Mouse (Mus musculus): ENCODE measurements around the gene Actg1. TPM values are rescaled to one million over a fixed set of nuclear protein-coding genes. Genes with fewer than 3 reads are reported as not detected.
A peak's percentile ranks its signal among the peaks of the same experiment; 100 is the strongest.
"Not testable (repeated sequence)": the region's sequence is repeated elsewhere in the genome, so short reads cannot be mapped to it uniquely, and the experiment has no call there.

The Actg1 gene
- total RNA-seq, 1 experiment from 2014 or later, result 814 TPM

- ATAC-seq (replicated peaks in 1 of 2; ENCODE audit: insufficient read depth in 1 of 2, low FRiP score in 2 of 2, low TSS enrichment in 1 of 2, low read depth in 1 of 2, poor library complexity in 2 of 2, severe bottlenecking in 2 of 2), result peak; percentile 57 to 75
Measured at GRCm38 (mm10) chr11:120369656-120370055, 21.3 kb upstream of the Actg1 start.

- ATAC-seq (replicated peaks in 1 of 2; ENCODE audit: insufficient read depth in 1 of 2, low FRiP score in 2 of 2, low TSS enrichment in 1 of 2, low read depth in 1 of 2, poor library complexity in 2 of 2, severe bottlenecking in 2 of 2), result no peak
Measured at GRCm38 (mm10) chr11:120366443-120367027, 18.2 kb upstream of the Actg1 start.

GRCm38 (mm10) chr11:120362891-120363290 lies 14.5 kb upstream of the Actg1 start:
- no peak for ATAC-seq (replicated peaks in 1 of 2; ENCODE audit: insufficient read depth in 1 of 2, low FRiP score in 2 of 2, low TSS enrichment in 1 of 2, low read depth in 1 of 2, poor library complexity in 2 of 2, severe bottlenecking in 2 of 2)

GRCm38 (mm10) chr11:120361295-120361694 lies 13.0 kb upstream of the Actg1 start, which contains the start of gene Fscn2:
Gene Fscn2, plus strand, starts transcription at chr11:120361534.
- ATAC-seq (replicated peaks in 1 of 2; ENCODE audit: insufficient read depth in 1 of 2, low FRiP score in 2 of 2, low TSS enrichment in 1 of 2, low read depth in 1 of 2, poor library complexity in 2 of 2, severe bottlenecking in 2 of 2), result no peak

GRCm38 (mm10) chr11:120360755-120361154 lies 12.4 kb upstream of the Actg1 start:
- no peak for ATAC-seq (replicated peaks in 1 of 2; ENCODE audit: insufficient read depth in 1 of 2, low FRiP score in 2 of 2, low TSS enrichment in 1 of 2, low read depth in 1 of 2, poor library complexity in 2 of 2, severe bottlenecking in 2 of 2)

GRCm38 (mm10) chr11:120360062-120360461 lies 11.7 kb upstream of the Actg1 start:
- peak in 1 of 2 experiments; percentile 1; a peak in 1 of 4 replicates for ATAC-seq (replicated peaks in 1 of 2; ENCODE audit: insufficient read depth in 1 of 2, low FRiP score in 2 of 2, low TSS enrichment in 1 of 2, low read depth in 1 of 2, poor library complexity in 2 of 2, severe bottlenecking in 2 of 2)

- no peak for ATAC-seq (replicated peaks in 1 of 2; ENCODE audit: insufficient read depth in 1 of 2, low FRiP score in 2 of 2, low TSS enrichment in 1 of 2, low read depth in 1 of 2, poor library complexity in 2 of 2, severe bottlenecking in 2 of 2)
Measured at GRCm38 (mm10) chr11:120359391-120359790, 11.0 kb upstream of the Actg1 start.

- ATAC-seq (replicated peaks in 1 of 2; ENCODE audit: insufficient read depth in 1 of 2, low FRiP score in 2 of 2, low TSS enrichment in 1 of 2, low read depth in 1 of 2, poor library complexity in 2 of 2, severe bottlenecking in 2 of 2), result no peak; a peak in 1 of 4 replicates
Measured at GRCm38 (mm10) chr11:120357791-120358401, 9.6 kb upstream of the Actg1 start.

- ATAC-seq (replicated peaks in 1 of 2; ENCODE audit: insufficient read depth in 1 of 2, low FRiP score in 2 of 2, low TSS enrichment in 1 of 2, low read depth in 1 of 2, poor library complexity in 2 of 2, severe bottlenecking in 2 of 2), result no peak
Measured at GRCm38 (mm10) chr11:120356900-120357299, 8.6 kb upstream of the Actg1 start.

- no peak for ATAC-seq (replicated peaks in 1 of 2; ENCODE audit: insufficient read depth in 1 of 2, low FRiP score in 2 of 2, low TSS enrichment in 1 of 2, low read depth in 1 of 2, poor library complexity in 2 of 2, severe bottlenecking in 2 of 2)
Measured at GRCm38 (mm10) chr11:120356319-120356840, 8.0 kb upstream of the Actg1 start.

- ATAC-seq (replicated peaks in 1 of 2; ENCODE audit: insufficient read depth in 1 of 2, low FRiP score in 2 of 2, low TSS enrichment in 1 of 2, low read depth in 1 of 2, poor library complexity in 2 of 2, severe bottlenecking in 2 of 2), result no peak
Measured at GRCm38 (mm10) chr11:120355277-120356039, 7.1 kb upstream of the Actg1 start.

GRCm38 (mm10) chr11:120354304-120355276 lies 6.2 kb upstream of the Actg1 start:
- ATAC-seq (replicated peaks in 1 of 2; ENCODE audit: insufficient read depth in 1 of 2, low FRiP score in 2 of 2, low TSS enrichment in 1 of 2, low read depth in 1 of 2, poor library complexity in 2 of 2, severe bottlenecking in 2 of 2), result no peak

GRCm38 (mm10) chr11:120353500-120354303 lies 5.4 kb upstream of the Actg1 start:
- ATAC-seq (replicated peaks in 1 of 2; ENCODE audit: insufficient read depth in 1 of 2, low FRiP score in 2 of 2, low TSS enrichment in 1 of 2, low read depth in 1 of 2, poor library complexity in 2 of 2, severe bottlenecking in 2 of 2), result peak; percentile 84 to 88

GRCm38 (mm10) chr11:120352571-120353290 lies 4.4 kb upstream of the Actg1 start:
- ATAC-seq (replicated peaks in 1 of 2; ENCODE audit: insufficient read depth in 1 of 2, low FRiP score in 2 of 2, low TSS enrichment in 1 of 2, low read depth in 1 of 2, poor library complexity in 2 of 2, severe bottlenecking in 2 of 2), result no peak

- not testable (repeated sequence) for ATAC-seq (replicated peaks in 1 of 2; ENCODE audit: insufficient read depth in 1 of 2, low FRiP score in 2 of 2, low TSS enrichment in 1 of 2, low read depth in 1 of 2, poor library complexity in 2 of 2, severe bottlenecking in 2 of 2)
Measured at GRCm38 (mm10) chr11:120352093-120352350, 3.7 kb upstream of the Actg1 start.

Measured in hematopoietic stem cell, adult 5-6 weeks (primary cell).